Mouse (Mus musculus): ENCODE data around the gene Mpzl1. TPM values are rescaled to one million over a fixed set of nuclear protein-coding genes. Genes with fewer than 3 reads are reported as not detected.

Gene Mpzl1
- polyA plus RNA-seq, 1 experiment from 2014 or later, result 196 TPM

- Histone ChIP-seq H3K9me3 (no peaks in the 10 kb centered on the region), H3K27ac (no peak overlapping the region), H3K9ac (no peak overlapping the region), H3K36me3 (no peaks in the 10 kb centered on the region), H3K4me3 (no peak overlapping the region), H3K4me2 (replicated peaks) (no peak overlapping the region), H3K27me3 (no peaks in the 10 kb centered on the region), H3K4me1 (peaks cover 50% of the 10 kb centered on the region)
- ATAC-seq (ENCODE audit: low FRiP score, low read depth), result no peak
- WGBS, result 83% methylated on average over 8 of the region's 8 CpGs
These were observed 3.2 kb downstream of the Mpzl1 start for GRCm38 (mm10) chr1:165631136-165631535.

GRCm38 (mm10) chr1:165629975-165630374 is 4.4 kb downstream of the Mpzl1 start:
- no peaks in the 10 kb centered on the region; the same call in 1 of the 2 replicates for H3K36me3 ChIP-seq
- ATAC-seq (ENCODE audit: low FRiP score, low read depth), result no peak
- no peak overlapping the region for H3K4me3 ChIP-seq
- peak overlapping the region; percentile 17; the same call in 1 of the 2 replicates for H3K4me2 ChIP-seq (replicated peaks)
- H3K9me3 ChIP-seq, result no peaks in the 10 kb centered on the region
- peak overlapping the region; percentile 19; the same call in 1 of the 2 replicates for H3K9ac ChIP-seq
- H3K4me1 ChIP-seq, result peaks cover 42% of the 10 kb centered on the region
- WGBS, result 29% methylated on average over 8 of the region's 8 CpGs
- no peaks in the 10 kb centered on the region for H3K27me3 ChIP-seq
- peak overlapping the region; percentile 63 for H3K27ac ChIP-seq

- H3K4me3 ChIP-seq, result no peak overlapping the region
These were observed 5.7 kb downstream of the Mpzl1 start for GRCm38 (mm10) chr1:165628603-165629002.

GRCm38 (mm10) chr1:165625896-165626295 is 8.4 kb downstream of the Mpzl1 start:
- no peak overlapping the region for H3K4me2 ChIP-seq (replicated peaks)
- WGBS, result 73% methylated on average over 5 of the region's 5 CpGs
- H3K4me1 ChIP-seq, result peaks cover 28% of the 10 kb centered on the region
- no peaks in the 10 kb centered on the region for H3K27me3 ChIP-seq
- no peak overlapping the region for H3K27ac ChIP-seq
- no peak overlapping the region for H3K4me3 ChIP-seq
- H3K9ac ChIP-seq, result no peak overlapping the region
- peaks cover 9% of the 10 kb centered on the region for H3K36me3 ChIP-seq
- no peak for ATAC-seq (ENCODE audit: low FRiP score, low read depth)
- H3K9me3 ChIP-seq, result no peaks in the 10 kb centered on the region

More at GRCm38 (mm10) chr1:165628603-165629002, 5.7 kb downstream of the Mpzl1 start:
- H3K27me3 ChIP-seq, result no peaks in the 10 kb centered on the region
- 88% methylated on average over 1 of the region's 1 CpGs for WGBS
- H3K4me1 ChIP-seq, result peaks cover 41% of the 10 kb centered on the region
- H3K36me3 ChIP-seq, result no peaks in the 10 kb centered on the region; the same call in 1 of the 2 replicates
- H3K9me3 ChIP-seq, result no peaks in the 10 kb centered on the region
- no peak overlapping the region for H3K27ac ChIP-seq
- ATAC-seq (ENCODE audit: low FRiP score, low read depth), result no peak
- no peak overlapping the region for H3K9ac ChIP-seq
- H3K4me2 ChIP-seq (replicated peaks), result no peak overlapping the region

GRCm38 (mm10) chr1:165625058-165625457 is 9.3 kb downstream of the Mpzl1 start:
- no peak overlapping the region for H3K4me2 ChIP-seq (replicated peaks)
- H3K4me1 ChIP-seq, result peaks cover 22% of the 10 kb centered on the region
- no peaks in the 10 kb centered on the region for H3K9me3 ChIP-seq
- no peak for ATAC-seq (ENCODE audit: low FRiP score, low read depth)
- WGBS, result 94% methylated on average over 5 of the region's 5 CpGs
- no peaks in the 10 kb centered on the region for H3K27me3 ChIP-seq
- H3K9ac ChIP-seq, result no peak overlapping the region
- peaks cover 13% of the 10 kb centered on the region for H3K36me3 ChIP-seq
- no peak overlapping the region for H3K27ac ChIP-seq
- no peak overlapping the region for H3K4me3 ChIP-seq

GRCm38 (mm10) chr1:165618201-165618624 is 16.1 kb downstream of the Mpzl1 start:
- 56% methylated on average over 9 of the region's 9 CpGs for WGBS
- H3K4me1 ChIP-seq, result peaks cover 27% of the 10 kb centered on the region
- H3K4me2 ChIP-seq (replicated peaks), result no peak overlapping the region
- no peaks in the 10 kb centered on the region for H3K27me3 ChIP-seq
- no peak overlapping the region for H3K27ac ChIP-seq
- H3K9ac ChIP-seq, result no peak overlapping the region
- ATAC-seq (ENCODE audit: low FRiP score, low read depth), result no peak
- H3K9me3 ChIP-seq, result peaks cover 11% of the 10 kb centered on the region; the same call in 1 of the 2 replicates
- peaks cover 42% of the 10 kb centered on the region for H3K36me3 ChIP-seq
- H3K4me3 ChIP-seq, result no peak overlapping the region

GRCm38 (mm10) chr1:165617166-165617891 is 17.0 kb downstream of the Mpzl1 start:
- Histone ChIP-seq H3K27ac (no peak overlapping the region), H3K9ac (no peak overlapping the region), H3K4me2 (replicated peaks) (0 out of 2 replicates have a peak overlapping the region, but pooled peaks have one; percentile 9), H3K27me3 (no peaks in the 10 kb centered on the region), H3K36me3 (peaks cover 36% of the 10 kb centered on the region), H3K9me3 (peaks cover 11% of the 10 kb centered on the region; the same call in 1 of the 2 replicates), H3K4me1 (peaks cover 27% of the 10 kb centered on the region), H3K4me3 (no peak overlapping the region)
- ATAC-seq (ENCODE audit: low FRiP score, low read depth), result no peak
- WGBS, result 13% methylated on average over 15 of the region's 15 CpGs

GRCm38 (mm10) chr1:165616652-165617051 is 17.7 kb downstream of the Mpzl1 start:
- H3K36me3 ChIP-seq, result peaks cover 33% of the 10 kb centered on the region
- peaks cover 30% of the 10 kb centered on the region for H3K4me1 ChIP-seq
- H3K27ac ChIP-seq, result no peak overlapping the region
- H3K4me3 ChIP-seq, result no peak overlapping the region
- WGBS, result 29% methylated on average over 7 of the region's 7 CpGs
- peaks cover 11% of the 10 kb centered on the region; the same call in 1 of the 2 replicates for H3K9me3 ChIP-seq
- H3K27me3 ChIP-seq, result no peaks in the 10 kb centered on the region
- 0 out of 2 replicates have a peak overlapping the region, but pooled peaks have one; percentile 9 for H3K4me2 ChIP-seq (replicated peaks)
- no peak overlapping the region for H3K9ac ChIP-seq
- ATAC-seq (ENCODE audit: low FRiP score, low read depth), result no peak

GRCm38 (mm10) chr1:165614793-165615192 is 19.5 kb downstream of the Mpzl1 start:
- H3K9ac ChIP-seq, result no peak overlapping the region
- peaks cover 41% of the 10 kb centered on the region for H3K4me1 ChIP-seq
- no peaks in the 10 kb centered on the region for H3K27me3 ChIP-seq
- WGBS, result 95% methylated on average over 3 of the region's 3 CpGs
- peaks cover 11% of the 10 kb centered on the region; the same call in 1 of the 2 replicates for H3K9me3 ChIP-seq
- no peak overlapping the region for H3K4me3 ChIP-seq
- no peak for ATAC-seq (ENCODE audit: low FRiP score, low read depth)
- H3K4me2 ChIP-seq (replicated peaks), result no peak overlapping the region
- H3K27ac ChIP-seq, result no peak overlapping the region
- H3K36me3 ChIP-seq, result peaks cover 29% of the 10 kb centered on the region

GRCm38 (mm10) chr1:165613926-165614325 is 20.4 kb downstream of the Mpzl1 start:
- Histone ChIP-seq H3K27me3 (no peaks in the 10 kb centered on the region), H3K36me3 (peaks cover 29% of the 10 kb centered on the region), H3K9me3 (peaks cover 11% of the 10 kb centered on the region; the same call in 1 of the 2 replicates), H3K27ac (no peak overlapping the region), H3K4me3 (no peak overlapping the region), H3K9ac (no peak overlapping the region), H3K4me2 (replicated peaks) (no peak overlapping the region), H3K4me1 (peaks cover 45% of the 10 kb centered on the region)
- 78% methylated on average over 4 of the region's 4 CpGs for WGBS
- no peak for ATAC-seq (ENCODE audit: low FRiP score, low read depth)

GRCm38 (mm10) chr1:165612714-165613113 is 21.6 kb downstream of the Mpzl1 start:
- H3K9me3 ChIP-seq, result peaks cover 11% of the 10 kb centered on the region; the same call in 1 of the 2 replicates
- H3K9ac ChIP-seq, result no peak overlapping the region
- H3K4me3 ChIP-seq, result no peak overlapping the region
- H3K4me2 ChIP-seq (replicated peaks), result no peak overlapping the region
- peaks cover 36% of the 10 kb centered on the region for H3K36me3 ChIP-seq
- no peak for ATAC-seq (ENCODE audit: low FRiP score, low read depth)
- H3K27ac ChIP-seq, result no peak overlapping the region
- 68% methylated on average over 5 of the region's 5 CpGs for WGBS
- peaks cover 36% of the 10 kb centered on the region for H3K4me1 ChIP-seq
- H3K27me3 ChIP-seq, result no peaks in the 10 kb centered on the region

GRCm38 (mm10) chr1:165610321-165610999 is 23.9 kb downstream of the Mpzl1 start:
- H3K27me3 ChIP-seq, result no peaks in the 10 kb centered on the region
- H3K9me3 ChIP-seq, result peaks cover 7% of the 10 kb centered on the region; the same call in 1 of the 2 replicates
- peaks cover 50% of the 10 kb centered on the region for H3K36me3 ChIP-seq
- no peak for ATAC-seq (ENCODE audit: low FRiP score, low read depth)
- H3K27ac ChIP-seq, result peak overlapping the region; percentile 55; the same call in 1 of the 2 replicates
- no peak overlapping the region for H3K4me3 ChIP-seq
- no peak overlapping the region for H3K4me2 ChIP-seq (replicated peaks)
- H3K4me1 ChIP-seq, result peaks cover 22% of the 10 kb centered on the region
- 0 out of 2 replicates have a peak overlapping the region, but pooled peaks have one; percentile 13 for H3K9ac ChIP-seq
- WGBS, result 62% methylated on average over 9 of the region's 9 CpGs

Data from limb, embryonic 13.5 days (tissue).